Mouse (Mus musculus) adrenal gland, adult 2 months (tissue): ENCODE results near the gene Cubn. TPM values are rescaled to one million over a fixed set of nuclear protein-coding genes. Genes with fewer than 3 reads are reported as not detected.

Source experiments
- DNase-seq: peaks from one replicate; pipeline ENCODE4 v3.0.0; 2021
- polyA plus RNA-seq: library from polyadenylated mRNA; depleted of rRNA; stranded (reverse); fragments of >200 nt; gene quantifications from 2 replicates; pipeline ENCODE4 v1.2.3, GENCODE M21; 2012
- total RNA-seq, 2 experiments: library from RNA; stranded (reverse); gene quantifications; 2 replicates each; pipeline ENCODE4 v1.2.3; 2021

Gene Cubn
- total and polyA plus RNA-seq, 3 experiments = 0.01 to 0.38 (median 0.06) TPM

DNA sequence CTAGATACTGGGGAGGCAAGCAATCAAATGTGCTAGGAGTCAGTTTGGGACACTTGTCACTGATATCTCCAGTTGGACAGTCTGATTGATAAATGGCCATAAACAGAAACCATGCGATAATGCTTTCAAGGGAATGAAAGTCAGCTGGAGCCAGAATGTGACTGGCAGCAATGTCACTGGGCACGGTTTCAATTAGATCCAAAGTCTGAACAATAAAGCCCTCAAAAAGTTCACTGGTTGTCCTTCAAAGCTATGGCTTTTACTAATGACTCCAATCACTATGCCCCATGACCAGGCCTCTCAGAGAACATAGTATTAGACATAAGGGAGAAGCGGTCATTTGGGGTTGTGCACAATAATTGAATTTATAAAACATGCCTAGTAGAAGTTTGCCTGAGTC, 7.0 kb downstream of the Cubn start:
- peak; percentile 44 for DNase-seq

GRCm38 (mm10) chr2:13480744-13481143, 10.9 kb downstream of the Cubn start:
- no peak for DNase-seq

DNA sequence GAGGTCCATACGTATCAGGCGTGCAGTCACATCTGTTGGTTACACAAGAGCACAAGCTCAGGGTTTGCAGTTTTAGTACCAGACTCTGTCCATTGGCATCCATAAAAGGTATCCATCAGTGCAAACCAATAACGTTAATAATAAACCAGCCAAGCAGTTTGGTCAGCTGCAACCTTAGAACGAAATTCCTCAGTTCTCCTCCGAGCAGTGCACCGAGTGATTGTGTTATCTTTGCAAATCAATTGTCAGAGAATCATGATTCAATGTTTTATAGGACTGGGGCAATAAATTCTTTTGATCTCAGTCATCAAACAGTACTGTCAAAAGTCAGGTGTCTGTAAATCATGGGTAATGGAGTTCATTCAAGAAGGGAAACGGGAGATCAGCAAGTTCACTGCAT, 12.4 kb downstream of the Cubn start:
- no peak for DNase-seq

GRCm38 (mm10) chr2:13470108-13470507, 21.5 kb downstream of the Cubn start:
- DNase-seq = no peak

DNA sequence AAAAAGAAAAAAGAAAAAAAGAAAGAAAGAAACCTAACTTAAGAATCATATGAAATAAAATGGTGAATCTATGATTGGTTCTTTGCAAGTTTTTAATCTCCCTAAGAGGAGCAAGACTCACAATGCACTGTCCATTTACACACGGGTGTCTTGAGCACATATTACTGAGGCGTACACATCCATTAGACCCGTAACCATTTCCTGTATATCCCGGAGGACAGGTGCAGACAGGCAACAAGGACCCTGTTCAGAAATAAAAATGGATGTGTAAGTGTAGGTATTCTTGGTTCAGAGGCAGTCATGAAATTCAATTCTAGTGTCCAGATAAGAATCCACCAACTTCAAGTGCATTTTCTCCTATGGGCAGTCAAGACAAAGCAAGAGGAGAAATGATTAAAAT, 22.0 kb downstream of the Cubn start:
- no peak for DNase-seq

GRCm38 (mm10) chr2:13466685-13467084, 24.9 kb downstream of the Cubn start:
- no peak for DNase-seq

- DNase-seq = no peak
Observed at GRCm38 (mm10) chr2:13458088-13458487, 33.5 kb downstream of the Cubn start.

GRCm38 (mm10) chr2:13456821-13457220, 34.8 kb downstream of the Cubn start:
- DNase-seq = no peak

- no peak for DNase-seq
Observed at GRCm38 (mm10) chr2:13451495-13452491, 39.8 kb downstream of the Cubn start.

- peak; percentile 45 for DNase-seq
Observed at GRCm38 (mm10) chr2:13450895-13451294, 40.7 kb downstream of the Cubn start.

- peak; percentile 8 for DNase-seq
Observed at GRCm38 (mm10) chr2:13450470-13450869, 41.1 kb downstream of the Cubn start.

DNA sequence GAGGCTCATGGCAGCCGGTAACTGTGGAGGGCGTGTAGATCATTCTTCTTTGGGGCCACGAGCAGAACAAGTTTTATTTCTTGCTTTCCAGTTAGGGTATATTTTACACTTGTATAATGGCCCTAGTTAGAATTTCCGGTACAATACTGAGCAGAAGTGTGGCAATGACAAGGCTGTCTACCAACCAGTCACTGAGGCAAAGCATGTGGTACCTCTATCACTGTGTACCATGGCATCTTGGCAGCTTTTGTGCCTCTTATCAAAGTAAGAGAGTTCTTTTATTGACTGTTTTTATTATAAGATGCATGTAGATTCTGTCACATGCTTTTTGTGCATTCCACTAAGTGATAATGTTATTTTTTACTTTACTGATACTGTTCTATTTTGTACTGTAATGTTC, 46.5 kb downstream of the Cubn start:
- no peak for DNase-seq

- DNase-seq = no peak
Observed at GRCm38 (mm10) chr2:13438983-13439382, 52.6 kb downstream of the Cubn start.

DNA sequence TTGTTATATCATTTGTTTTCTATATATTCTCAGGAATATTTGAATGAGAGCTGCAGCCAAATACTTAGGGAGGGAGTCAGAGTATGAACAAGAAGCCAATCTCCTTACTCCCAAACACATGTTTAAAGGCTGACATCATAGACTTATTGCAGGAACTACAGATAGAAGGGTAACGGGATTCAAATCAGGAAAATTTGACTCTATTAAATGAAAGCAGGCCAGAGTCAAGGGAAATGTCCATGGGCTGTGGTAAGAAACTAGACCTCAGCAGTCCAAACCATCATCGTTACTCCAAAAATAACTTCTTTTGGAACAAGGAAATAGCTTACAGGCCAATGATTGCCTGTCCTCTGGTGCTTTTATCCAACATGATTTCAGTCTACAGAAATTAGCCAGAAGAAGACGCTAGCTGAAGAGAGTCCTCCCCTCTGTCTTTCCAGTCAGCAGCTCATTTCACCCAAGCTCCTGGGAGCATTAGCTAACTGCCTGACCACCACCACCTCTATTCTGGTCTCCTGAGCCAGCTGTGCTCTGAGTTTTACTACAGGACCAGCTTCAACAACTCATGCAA, 53.3 kb downstream of the Cubn start:
- no peak for DNase-seq

- no peak for DNase-seq
Observed at GRCm38 (mm10) chr2:13432002-13432401, 59.6 kb downstream of the Cubn start.

DNA sequence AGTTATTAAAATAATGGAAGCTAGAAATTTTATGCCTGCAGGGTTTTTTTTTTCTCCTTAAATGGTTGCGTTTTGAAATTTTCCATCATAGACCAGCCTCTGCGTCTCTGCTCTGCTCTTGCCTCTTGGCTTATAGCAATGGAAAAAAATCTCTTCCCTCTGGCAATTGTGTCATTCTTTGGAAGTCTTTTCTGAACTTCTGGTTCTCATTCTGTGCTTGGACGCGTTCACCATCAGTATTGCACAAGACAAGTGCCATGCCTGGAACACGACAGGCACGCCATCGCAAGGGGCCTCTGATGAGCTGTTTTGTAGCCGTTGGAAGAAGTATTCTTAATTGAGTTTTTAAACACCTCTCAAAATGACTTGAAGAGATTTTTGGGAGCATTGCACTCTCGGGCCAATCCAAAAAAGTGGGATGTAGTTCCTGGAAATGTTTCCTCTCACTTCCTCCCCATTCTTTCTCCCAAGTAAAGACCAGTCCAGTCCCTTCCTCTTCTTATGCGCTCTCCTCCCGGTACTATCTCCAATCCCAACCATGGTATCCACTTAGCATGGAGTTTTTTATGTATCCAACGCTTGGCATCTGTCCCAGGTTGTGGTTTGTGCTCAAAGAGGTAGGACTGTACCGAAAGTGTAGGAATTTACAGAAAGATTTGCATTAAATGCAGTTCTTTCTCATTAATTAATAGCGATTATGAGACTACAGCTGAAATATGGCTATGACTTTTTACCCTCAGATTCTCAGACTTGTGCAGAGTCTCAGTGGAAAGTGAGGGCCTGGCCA, 69.4 kb downstream of the Cubn start:
- peak; percentile 38 for DNase-seq

DNA sequence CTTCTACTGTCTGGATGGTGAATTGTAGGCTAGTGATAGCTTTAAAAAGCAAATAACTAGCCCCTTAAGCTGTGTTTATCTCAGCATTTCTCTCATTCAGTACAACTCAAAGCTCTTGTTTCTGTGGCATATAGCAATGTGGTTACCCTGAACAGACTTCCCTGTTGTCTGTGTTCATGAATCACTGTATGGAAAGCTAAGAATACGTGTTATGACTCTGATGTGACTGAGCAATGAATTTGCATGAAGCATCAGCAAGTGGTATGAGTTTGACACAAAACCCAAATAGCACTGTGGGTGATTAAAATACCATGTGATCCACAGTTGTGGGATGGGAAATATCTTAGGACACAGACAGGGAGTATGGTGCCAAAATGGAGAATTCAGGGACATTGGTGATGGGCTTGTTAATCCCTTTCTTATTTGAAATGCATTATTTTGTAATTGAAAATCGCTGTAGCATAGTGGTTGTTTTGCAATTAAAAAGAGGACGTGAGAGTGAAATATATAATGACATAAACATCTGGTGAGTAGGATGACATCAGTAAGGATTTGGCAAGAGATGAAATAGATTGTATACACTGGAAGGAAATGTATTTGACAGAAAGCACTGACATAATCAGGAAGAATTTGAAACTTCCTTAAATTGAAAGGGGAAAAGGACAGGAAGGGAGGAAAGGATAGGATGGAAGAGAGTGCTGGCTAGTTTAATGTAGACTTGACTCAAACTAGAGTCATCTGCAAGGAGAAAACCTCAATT, 74.7 kb downstream of the Cubn start:
- DNase-seq = no peak

DNA sequence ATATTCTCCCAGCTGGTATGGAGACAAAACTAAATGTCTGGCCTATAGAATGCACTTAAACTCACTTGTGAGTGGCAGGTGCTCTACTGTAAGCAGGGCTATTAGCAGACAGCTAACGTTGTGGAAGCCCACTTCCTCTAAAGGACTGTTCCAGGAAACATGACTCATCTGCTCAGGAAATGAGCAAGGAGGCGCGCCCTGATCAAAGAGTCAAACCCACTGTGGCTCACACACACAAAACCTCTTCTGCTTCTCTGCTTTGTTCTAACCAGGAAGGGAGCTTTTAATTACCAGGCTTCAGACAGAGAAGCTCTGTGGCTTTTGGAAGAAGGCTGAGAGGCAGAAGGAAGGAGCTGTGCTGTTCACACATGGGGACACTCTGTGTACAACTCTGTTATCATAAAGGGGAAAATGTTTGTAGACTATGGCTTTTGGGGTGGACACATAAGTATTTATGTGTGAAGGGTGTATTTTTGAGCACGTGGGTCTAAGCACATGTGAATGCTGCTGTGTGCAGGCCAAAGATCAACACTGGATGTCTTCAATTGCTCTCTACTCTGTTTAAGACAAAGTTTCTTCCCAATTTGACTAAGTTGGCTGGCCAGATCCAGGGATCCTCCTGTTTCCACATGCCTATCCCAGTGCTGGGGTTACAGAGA, 78.0 kb downstream of the Cubn start:
- peak; percentile 58 for DNase-seq

- DNase-seq = peak; percentile 15
Observed at GRCm38 (mm10) chr2:13410660-13411059, 81.0 kb downstream of the Cubn start.

DNA sequence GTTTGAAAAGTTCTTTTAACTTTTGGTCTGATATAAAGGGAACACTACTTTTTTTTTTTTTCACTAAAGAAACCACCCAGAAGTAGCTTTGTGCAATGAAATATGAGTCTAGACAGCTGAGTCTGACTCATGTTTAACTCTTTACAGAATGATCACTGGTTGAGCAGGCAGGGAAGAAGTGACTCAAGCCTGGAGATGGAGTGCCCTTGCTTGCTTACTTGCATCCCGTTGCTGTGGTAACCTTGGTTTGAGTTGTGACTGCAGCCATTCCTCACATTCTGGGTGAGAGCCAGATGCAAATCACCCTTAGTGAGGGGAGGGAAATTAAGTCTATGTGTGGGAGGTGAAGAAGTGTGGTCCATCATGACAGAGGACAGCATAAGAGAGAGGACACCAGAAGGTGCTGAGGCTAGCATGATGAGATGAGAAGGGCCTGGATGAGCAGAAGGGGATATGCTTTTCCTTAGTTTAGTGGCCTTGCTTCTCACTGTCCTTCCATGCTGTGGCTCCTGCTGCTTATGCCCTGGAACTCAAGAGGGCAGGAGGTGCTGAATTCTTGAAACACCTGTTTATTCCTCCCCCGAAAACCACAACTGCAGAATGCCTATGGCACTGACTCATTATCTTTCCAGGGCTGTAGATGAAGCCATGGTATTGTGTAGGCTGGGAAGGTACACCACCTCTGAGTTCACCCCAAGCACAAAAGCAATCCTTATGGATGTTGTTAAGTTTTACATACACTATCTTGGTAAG, 81.7 kb downstream of the Cubn start:
- peak; percentile 38 for DNase-seq

DNA sequence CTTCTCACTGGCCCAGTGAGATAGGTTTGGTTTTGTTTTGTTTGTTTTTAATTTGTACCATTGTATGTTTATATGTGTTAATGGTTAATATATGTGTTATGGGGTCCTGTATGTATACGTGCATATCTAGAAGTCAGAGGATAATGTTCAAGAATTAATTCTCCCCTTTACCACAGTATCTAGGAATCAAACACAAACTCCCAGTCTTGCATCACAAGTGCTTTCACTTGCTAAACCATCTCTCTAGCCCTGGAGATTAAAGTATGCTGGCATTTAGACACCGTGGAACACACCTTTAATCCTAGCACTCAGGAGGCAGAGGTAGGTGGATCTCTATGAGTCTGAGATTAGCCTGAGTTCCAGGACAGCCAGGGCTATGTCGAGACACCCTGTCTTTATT, 83.3 kb downstream of the Cubn start:
- DNase-seq = no peak
